Comparison of ENCODE assay signal across 8 mouse cellular contexts in genomic region chr4:135079859-135080640, GRCm38 (mm10). TPM values are rescaled to one million over a fixed set of nuclear protein-coding genes. Genes with fewer than 3 reads are reported as not detected.
DNase-seq lines count a peak whose midpoint lies in the region; ATAC-seq and TF ChIP-seq lines count a peak whose summit lies in the region.

No protein-coding gene starts in this region.

- ATAC-seq in midbrain, embryonic 16.5 days, result no peak
- ATAC-seq in Patski, result no peak
- ATAC-seq in stomach, embryonic 16.5 days (ENCODE audit: insufficient read depth, low FRiP score), result peak; percentile 48; the same call in 1 of the 2 replicates

- no peak overlapping the region for H3K4me2 ChIP-seq in midbrain, embryonic 16.5 days (ENCODE audit: low read length)
- H3K4me2 ChIP-seq in stomach, embryonic 16.5 days (ENCODE audit: low read depth, low read length), result no peak overlapping the region

- POLR2A ChIA-PET in Patski (lab: Charles Lee), result interaction anchor here (0.7 to 1.2 kb wide), 2 partner anchors 9 to 111 kb away, joined by 3 to 6 read pairs; no protein-coding TSS in a partner anchor

- 0 out of 2 replicates have a peak, but pooled peaks cover 6% of the 10 kb centered on the region for H3K27me3 ChIP-seq in midbrain, embryonic 10.5 days (ENCODE audit: low read depth, poor library complexity, severe bottlenecking)
- no peaks in the 10 kb centered on the region for H3K27me3 ChIP-seq in midbrain, embryonic 16.5 days (ENCODE audit: control insufficient read depth, insufficient read depth, low read depth, low read length)
- no peaks in the 10 kb centered on the region for H3K27me3 ChIP-seq in Patski
- H3K27me3 ChIP-seq in stomach, embryonic 16.5 days (ENCODE audit: control insufficient read depth, insufficient read depth, low read length), result no peaks in the 10 kb centered on the region

- 54% methylated on average over 23 of the region's 23 CpGs for WGBS in midbrain, embryonic 10.5 days
- 41% methylated on average over 22 of the region's 23 CpGs for WGBS in midbrain, embryonic 16.5 days
- WGBS in stomach, embryonic 16.5 days, result 64% methylated on average over 23 of the region's 23 CpGs

- no peaks in the 10 kb centered on the region for H3K9me3 ChIP-seq in midbrain, embryonic 10.5 days (replicated peaks)
- no peaks in the 10 kb centered on the region for H3K9me3 ChIP-seq in midbrain, embryonic 16.5 days (replicated peaks; ENCODE audit: control insufficient read depth, low read length, poor library complexity, severe bottlenecking)
- no peaks in the 10 kb centered on the region for H3K9me3 ChIP-seq in stomach, embryonic 16.5 days (replicated peaks; ENCODE audit: control insufficient read depth, low read length)

- CTCF ChIA-PET in Patski (lab: Charles Lee), result no interaction called here

- no peak for TF ChIP-seq CTCF in Patski (IDR thresholded peaks at IDR 0.05)

- no peak overlapping the region for H3K4me3 ChIP-seq in midbrain, embryonic 10.5 days
- no peak overlapping the region for H3K4me3 ChIP-seq in midbrain, embryonic 16.5 days (ENCODE audit: low read depth, low read length)
- H3K4me3 ChIP-seq in stomach, embryonic 16.5 days (replicated peaks; ENCODE audit: low read length), result no peak overlapping the region

- peak overlapping the region; percentile 49; the same call in 1 of the 2 replicates for H3K27ac ChIP-seq in midbrain, embryonic 10.5 days (replicated peaks)
- H3K27ac ChIP-seq in midbrain, embryonic 16.5 days (ENCODE audit: low read length), result no peak overlapping the region
- peak overlapping the region; percentile 70 for H3K27ac ChIP-seq in stomach, embryonic 16.5 days (ENCODE audit: low read length)

- in situ Hi-C loops in Patski (cut with MboI; ENCODE audit: low pct_unique_long_range_greater_than_20kb), result no loop called here

- intact Hi-C loops in gastrocnemius, postnatal 14 days (cut with DNase I; ENCODE audit: low total_unique reads), result no loop called here

- no peaks in the 10 kb centered on the region for H3K36me3 ChIP-seq in midbrain, embryonic 10.5 days
- no peaks in the 10 kb centered on the region for H3K36me3 ChIP-seq in midbrain, embryonic 16.5 days (ENCODE audit: control insufficient read depth, insufficient read depth, low read length)
- no peaks in the 10 kb centered on the region for H3K36me3 ChIP-seq in stomach, embryonic 16.5 days (ENCODE audit: control insufficient read depth, insufficient read depth, low read length)

- H3K9ac ChIP-seq in midbrain, embryonic 16.5 days (ENCODE audit: low read depth, low read length), result no peak overlapping the region
- H3K9ac ChIP-seq in stomach, embryonic 16.5 days (ENCODE audit: low read length), result 0 out of 2 replicates have a peak overlapping the region, but pooled peaks have one; percentile 21

- peaks cover 14% of the 10 kb centered on the region for H3K4me1 ChIP-seq in midbrain, embryonic 10.5 days
- H3K4me1 ChIP-seq in midbrain, embryonic 16.5 days (ENCODE audit: control insufficient read depth, insufficient read depth, low read length), result no peaks in the 10 kb centered on the region
- peaks cover 7% of the 10 kb centered on the region; the same call in 1 of the 2 replicates for H3K4me1 ChIP-seq in stomach, embryonic 16.5 days (ENCODE audit: control insufficient read depth, insufficient read depth, low read length)

- DNase-seq in midbrain, embryonic 10.5 days (ENCODE audit: low spot score), result no peak
- peak; percentile 33 for DNase-seq in Patski (ENCODE audit: low read depth, low spot score)
- DNase-seq in induced T-regulatory cell, adult 2 months (ENCODE audit: low read depth), result peak; percentile 92
- no peak for DNase-seq in adrenal gland, postnatal 10 days
- no peak for DNase-seq in ovary, adult 18-20 months (ENCODE audit: low spot score)
- DNase-seq in gastrocnemius, postnatal 14 days, result no peak

RNA-seq across cellular contexts. Expression of gene Runx3, which starts 40.4 kb away (rescaled TPM):
- 0.04 TPM in 2 replicates for polyA plus RNA-seq in midbrain, embryonic 10.5 days (2016; fragmentation: Nextera tagmentation; extraction: Ambion mirVana)
- not detected in 2 replicates for polyA plus RNA-seq in midbrain, embryonic 16.5 days (2015; fragmentation: Nextera tagmentation; extraction: Ambion mirVana)
- polyA plus RNA-seq in Patski (2021), result 8.9 TPM
- polyA plus RNA-seq in stomach, embryonic 16.5 days (2015; fragmentation: Nextera tagmentation; extraction: Ambion mirVana), result 0.24 and 0.54 TPM in 2 replicates
- 1 to 10 TPM; 2.9 to 3.2 TPM for total RNA-seq in adrenal gland, postnatal 10 days (2021)
- total RNA-seq in gastrocnemius, postnatal 14 days (2021), result under 1 TPM; 0.22 to 0.41 TPM

Comparison
In these comparisons a context has a peak if more than half of its experiments do, and no peak if none do; other contexts are left out.
1. DNase-seq: peak in Patski (single experiment) and induced T-regulatory cell, adult 2 months (single experiment); none in midbrain, embryonic 10.5 days (single experiment), adrenal gland, postnatal 10 days (single experiment), ovary, adult 18-20 months (single experiment) and gastrocnemius, postnatal 14 days (single experiment).